Mouse (Mus musculus) urinary bladder, adult 18-20 months (tissue): ENCODE data around the gene Eva1b.

ENCODE experiments used
- DNase-seq, 2 experiments: peaks; one replicate each; pipeline ENCODE4 v3.0.0; 2022; ENCODE audit warnings: low spot score in 2 of 2, mixed read lengths in 2 of 2

The Eva1b gene

GRCm38 (mm10) chr4:126120052-126120451, 27.5 kb upstream of the Eva1b start:
- no peak for DNase-seq

- no peak for DNase-seq
Measured at GRCm38 (mm10) chr4:126120506-126120905, 27.0 kb upstream of the Eva1b start.

GRCm38 (mm10) chr4:126123309-126124040, 24.1 kb upstream of the Eva1b start:
- no peak for DNase-seq

- no peak for DNase-seq
Measured at GRCm38 (mm10) chr4:126130502-126130901, 17.0 kb upstream of the Eva1b start.

GRCm38 (mm10) chr4:126131290-126132121, 16.0 kb upstream of the Eva1b start:
- no peak for DNase-seq

- DNase-seq: no peak
Measured at GRCm38 (mm10) chr4:126132636-126133264, 14.8 kb upstream of the Eva1b start.

GRCm38 (mm10) chr4:126134236-126134635, 13.3 kb upstream of the Eva1b start:
- DNase-seq: no peak

GRCm38 (mm10) chr4:126134639-126135038, 12.9 kb upstream of the Eva1b start:
- DNase-seq: no peak

GRCm38 (mm10) chr4:126137773-126138172, 9.8 kb upstream of the Eva1b start:
- DNase-seq: no peak

GRCm38 (mm10) chr4:126141021-126141420, 6.5 kb upstream of the Eva1b start:
- no peak for DNase-seq

GRCm38 (mm10) chr4:126145396-126145795, 2.1 kb upstream of the Eva1b start:
- DNase-seq: no peak

- DNase-seq: no peak
Measured at GRCm38 (mm10) chr4:126146974-126147532, 491 bp upstream of the Eva1b start.

GRCm38 (mm10) chr4:126148161-126148961, 817 bp downstream of the Eva1b start:
- DNase-seq: peak; percentile 30 to 62

GRCm38 (mm10) chr4:126149041-126149676, 1.6 kb downstream of the Eva1b start:
- no peak for DNase-seq

GRCm38 (mm10) chr4:126149798-126150197, 2.3 kb downstream of the Eva1b start:
- no peak for DNase-seq

- DNase-seq: no peak
Measured at GRCm38 (mm10) chr4:126150297-126150948, 2.9 kb downstream of the Eva1b start.

GRCm38 (mm10) chr4:126150949-126151320, 3.4 kb downstream of the Eva1b start:
- DNase-seq: no peak

- DNase-seq: no peak
Measured at GRCm38 (mm10) chr4:126151701-126152440, 4.3 kb downstream of the Eva1b start.

- no peak for DNase-seq
Measured at GRCm38 (mm10) chr4:126152864-126153263, 5.3 kb downstream of the Eva1b start.

- no peak for DNase-seq
Measured at GRCm38 (mm10) chr4:126155183-126155582, 7.6 kb downstream of the Eva1b start.
